Mouse (Mus musculus) naive thymus-derived CD4-positive, alpha-beta T cell, adult 2 months (primary cell): ENCODE measurements at regions not wholly inside any gene's neighbourhood (a gene's known extent, or its start where the extent isn't known, plus 50 kb on each side); places are given as distances from the start of the nearest gene placed in this dataset.

Experiments used
- DNase-seq: peaks from one replicate; pipeline ENCODE4 v3.0.0-alpha.2; 2011; ENCODE audit warnings: low read depth

GRCm38 (mm10) chr2:117710173-117710813 is 367.5 kb upstream of the Rasgrp1 start:
- no peak for DNase-seq

GRCm38 (mm10) chr2:117724066-117724465 is 381.3 kb upstream of the Rasgrp1 start:
- DNase-seq = no peak

- DNase-seq = no peak
Observed at GRCm38 (mm10) chr2:117731253-117731652, 380.4 kb upstream of the Thbs1 start.

GRCm38 (mm10) chr2:117742413-117742812 is 369.3 kb upstream of the Thbs1 start:
- DNase-seq = no peak

- no peak for DNase-seq
Observed at GRCm38 (mm10) chr2:117743901-117744300, 367.8 kb upstream of the Thbs1 start.

- no peak for DNase-seq
Observed at GRCm38 (mm10) chr2:117745767-117746166, 365.9 kb upstream of the Thbs1 start.

- DNase-seq = no peak
Observed at GRCm38 (mm10) chr2:117747136-117747535, 364.5 kb upstream of the Thbs1 start.

- DNase-seq = no peak
Observed at GRCm38 (mm10) chr2:117748892-117749291, 362.8 kb upstream of the Thbs1 start.

- DNase-seq = no peak
Observed at GRCm38 (mm10) chr2:117759491-117760013, 352.1 kb upstream of the Thbs1 start.

GRCm38 (mm10) chr2:117763631-117764030 is 348.0 kb upstream of the Thbs1 start:
- no peak for DNase-seq

GRCm38 (mm10) chr2:117765572-117765971 is 346.1 kb upstream of the Thbs1 start:
- DNase-seq = no peak

- no peak for DNase-seq
Observed at GRCm38 (mm10) chr2:117766450-117766849, 345.2 kb upstream of the Thbs1 start.

GRCm38 (mm10) chr2:117769402-117770114 is 342.1 kb upstream of the Thbs1 start:
- no peak for DNase-seq

GRCm38 (mm10) chr2:117770115-117770485 is 341.6 kb upstream of the Thbs1 start:
- no peak for DNase-seq

GRCm38 (mm10) chr2:117780287-117780686 is 331.4 kb upstream of the Thbs1 start:
- peak; percentile 1 for DNase-seq

- no peak for DNase-seq
Observed at GRCm38 (mm10) chr2:117780816-117781215, 330.9 kb upstream of the Thbs1 start.

- DNase-seq = no peak
Observed at GRCm38 (mm10) chr2:117787321-117787720, 324.4 kb upstream of the Thbs1 start.

- DNase-seq = no peak
Observed at GRCm38 (mm10) chr2:117794285-117794684, 317.4 kb upstream of the Thbs1 start.

GRCm38 (mm10) chr2:117801946-117802600 is 309.6 kb upstream of the Thbs1 start:
- DNase-seq = no peak

GRCm38 (mm10) chr2:117802686-117803085 is 309.0 kb upstream of the Thbs1 start:
- no peak for DNase-seq

GRCm38 (mm10) chr2:117804686-117805085 is 307.0 kb upstream of the Thbs1 start:
- DNase-seq = no peak

GRCm38 (mm10) chr2:117807121-117807520 is 304.6 kb upstream of the Thbs1 start:
- DNase-seq = no peak

GRCm38 (mm10) chr2:117811506-117811905 is 300.2 kb upstream of the Thbs1 start:
- DNase-seq = no peak
